Mouse (Mus musculus): ENCODE results near the gene Ephx3. TPM values are rescaled to one million over a fixed set of nuclear protein-coding genes. Genes with fewer than 3 reads are reported as not detected.

Gene Ephx3
- polyA plus RNA-seq, 2 experiments = 0.08 TPM; not detected in 1

DNA sequence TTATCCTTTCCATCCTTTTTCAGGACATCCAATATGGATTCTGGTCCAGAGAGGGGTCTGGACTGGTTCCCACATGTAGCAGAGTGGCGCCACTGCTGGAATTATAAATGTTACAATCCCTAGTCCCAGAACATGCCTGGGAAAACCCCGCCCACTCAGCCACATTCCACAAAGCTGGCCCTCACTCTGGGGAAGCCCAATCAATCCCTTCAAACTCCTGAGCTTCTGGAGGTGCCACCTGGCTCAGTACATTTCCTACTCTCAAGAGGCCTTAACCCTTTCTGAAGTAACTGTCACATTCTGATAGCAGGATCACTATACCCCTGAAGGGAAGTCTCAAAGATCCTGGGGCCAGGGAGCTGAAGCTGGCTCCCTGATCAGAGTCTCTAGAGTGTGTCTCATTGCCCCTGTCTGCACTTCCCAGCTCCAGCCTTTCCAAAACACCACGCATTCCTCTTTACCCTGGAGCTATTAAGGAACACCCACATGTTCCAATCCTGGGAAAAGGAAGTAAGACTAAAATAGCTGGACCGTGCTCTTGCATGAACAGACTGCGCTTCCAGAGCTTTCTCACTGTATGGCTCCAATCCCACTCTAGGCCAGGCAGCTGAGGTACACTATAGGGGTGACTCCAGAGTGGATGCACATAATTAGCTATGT lies 18.4 kb upstream of the Ephx3 start:
- WGBS (ENCODE audit: insufficient replicate concordance) = 85% methylated on average over 5 of the region's 5 CpGs
- no peak overlapping the region for H3K4me2 ChIP-seq (ENCODE audit: low read depth)
- no peaks in the 10 kb centered on the region for H3K4me1 ChIP-seq (replicated peaks; ENCODE audit: control insufficient read depth in 2 of 2, insufficient read depth in 2 of 2, low read length in 1 of 2)
- H3K27me3 ChIP-seq (ENCODE audit: control insufficient read depth, insufficient read depth, low read length) = no peaks in the 10 kb centered on the region
- no peaks in the 10 kb centered on the region for H3K9me3 ChIP-seq (ENCODE audit: control insufficient read depth, low read length)
- ATAC-seq (ENCODE audit: insufficient read depth) (no peak), DNase-seq (ENCODE audit: low read depth in 3 of 3, low spot score in 3 of 3) (no peak)
- H3K36me3 ChIP-seq (replicated peaks; ENCODE audit: control insufficient read depth, insufficient read depth, low read depth) = peaks cover 83% of the 10 kb centered on the region
- no peak overlapping the region for H3K4me3 ChIP-seq (ENCODE audit: insufficient read depth in 1 of 2, low read depth in 2 of 2, low read length in 2 of 2)
- no peak for TF ChIP-seq CTCF (IDR thresholded peaks at IDR 0.05; ENCODE audit: low read depth)
- TF ChIP-seq EP300 (IDR thresholded peaks at IDR 0.05; ENCODE audit: low read depth) = no peak
- H3K9ac ChIP-seq (replicated peaks) = no peak overlapping the region
- no peak overlapping the region for H3K27ac ChIP-seq

DNA sequence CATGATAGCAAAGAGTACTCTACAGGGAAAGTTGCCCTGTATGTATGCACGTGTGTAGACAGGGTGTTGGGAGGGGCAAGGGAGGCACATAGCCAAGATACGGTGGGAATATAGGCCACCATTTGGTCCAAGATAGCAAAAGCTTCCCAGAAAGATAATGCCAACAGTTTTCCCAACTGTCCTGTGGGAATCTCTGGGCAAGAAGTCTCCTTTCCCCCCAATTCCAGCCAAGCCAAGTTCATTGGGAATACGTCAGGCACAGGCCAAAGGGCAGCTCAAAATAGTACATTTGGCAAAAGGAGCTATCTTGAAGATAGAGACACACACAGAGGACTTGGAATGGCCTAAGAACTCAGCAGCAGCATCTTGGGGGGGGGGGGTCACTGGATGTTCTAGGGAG lies 16.0 kb upstream of the Ephx3 start:
- Histone ChIP-seq H3K4me2 (ENCODE audit: low read depth) (no peak overlapping the region), H3K9ac (replicated peaks) (no peak overlapping the region), H3K27ac (no peak overlapping the region), H3K27me3 (ENCODE audit: control insufficient read depth, insufficient read depth, low read length) (no peaks in the 10 kb centered on the region), H3K4me3 (ENCODE audit: insufficient read depth in 1 of 2, low read depth in 2 of 2, low read length in 2 of 2) (no peak overlapping the region), H3K36me3 (replicated peaks; ENCODE audit: control insufficient read depth, insufficient read depth, low read depth) (peaks cover 86% of the 10 kb centered on the region), H3K4me1 (replicated peaks; ENCODE audit: control insufficient read depth in 2 of 2, insufficient read depth in 2 of 2, low read length in 1 of 2) (no peaks in the 10 kb centered on the region), H3K9me3 (ENCODE audit: control insufficient read depth, low read length) (no peaks in the 10 kb centered on the region)
- TF ChIP-seq EP300 (IDR thresholded peaks at IDR 0.05; ENCODE audit: low read depth) (no peak), CTCF (IDR thresholded peaks at IDR 0.05; ENCODE audit: low read depth) (no peak)
- no peak for ATAC-seq (ENCODE audit: insufficient read depth)
- DNase-seq (ENCODE audit: low read depth in 3 of 3, low spot score in 3 of 3) = no peak
- 87% methylated on average over 3 of the region's 3 CpGs for WGBS (ENCODE audit: insufficient replicate concordance)

DNA sequence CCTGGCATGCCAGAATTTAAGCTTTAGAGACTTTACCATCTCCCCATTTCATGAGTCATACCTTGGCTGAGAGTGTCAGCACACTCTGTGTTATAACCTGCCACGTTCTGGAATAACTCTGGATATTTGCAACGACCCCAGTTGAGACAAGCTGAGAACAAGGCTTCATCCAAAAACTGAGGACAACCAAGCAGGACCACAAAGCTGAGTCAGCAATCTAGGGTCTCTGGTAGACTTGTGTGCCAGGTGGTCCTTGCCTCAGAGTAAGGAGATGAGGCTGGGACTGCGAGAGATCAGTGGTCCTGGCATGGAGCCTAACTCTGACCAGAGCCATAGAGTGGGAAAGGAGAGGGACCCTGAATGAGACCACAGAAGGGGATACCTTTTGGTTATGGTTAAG lies 13.6 kb upstream of the Ephx3 start:
- no peak for TF ChIP-seq EP300 (IDR thresholded peaks at IDR 0.05; ENCODE audit: low read depth)
- TF ChIP-seq CTCF (IDR thresholded peaks at IDR 0.05; ENCODE audit: low read depth) = no peak
- ATAC-seq (ENCODE audit: insufficient read depth) = no peak
- Histone ChIP-seq H3K27me3 (ENCODE audit: control insufficient read depth, insufficient read depth, low read length) (no peaks in the 10 kb centered on the region), H3K4me2 (ENCODE audit: low read depth) (no peak overlapping the region), H3K36me3 (replicated peaks; ENCODE audit: control insufficient read depth, insufficient read depth, low read depth) (peaks cover 86% of the 10 kb centered on the region), H3K4me1 (replicated peaks; ENCODE audit: control insufficient read depth in 2 of 2, insufficient read depth in 2 of 2, low read length in 1 of 2) (no peaks in the 10 kb centered on the region), H3K9me3 (ENCODE audit: control insufficient read depth, low read length) (no peaks in the 10 kb centered on the region), H3K9ac (replicated peaks) (no peak overlapping the region), H3K4me3 (ENCODE audit: insufficient read depth in 1 of 2, low read depth in 2 of 2, low read length in 2 of 2) (no peak overlapping the region), H3K27ac (no peak overlapping the region)
- no peak for DNase-seq (ENCODE audit: low read depth in 3 of 3, low spot score in 3 of 3)
- 76% methylated on average over 3 of the region's 3 CpGs for WGBS (ENCODE audit: insufficient replicate concordance)

DNA sequence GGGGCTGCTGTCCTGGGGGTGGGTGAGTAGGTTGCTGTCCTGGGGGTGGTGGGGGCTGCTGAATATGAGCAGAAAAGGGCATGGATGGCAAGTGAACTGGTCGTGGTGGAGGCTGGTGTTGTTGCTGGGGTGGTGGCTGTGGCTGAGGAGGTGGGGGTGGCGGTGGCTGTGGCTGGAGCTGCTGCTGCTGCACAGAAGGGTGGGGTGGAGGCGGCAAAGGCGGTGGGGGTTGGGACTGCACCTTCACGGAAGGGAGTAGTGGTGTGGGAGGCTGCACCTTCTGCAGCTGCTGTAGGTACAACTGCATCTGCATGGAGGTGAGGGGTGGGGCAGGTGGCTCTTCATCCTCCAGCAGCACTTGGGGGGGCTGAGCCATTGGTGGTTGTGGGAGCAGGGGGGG lies 11.7 kb upstream of the Ephx3 start:
- 72% methylated on average over 5 of the region's 5 CpGs for WGBS (ENCODE audit: insufficient replicate concordance)
- no peak for DNase-seq (ENCODE audit: low read depth in 3 of 3, low spot score in 3 of 3)
- Histone ChIP-seq H3K4me2 (ENCODE audit: low read depth) (no peak overlapping the region), H3K9me3 (ENCODE audit: control insufficient read depth, low read length) (no peaks in the 10 kb centered on the region), H3K4me3 (ENCODE audit: insufficient read depth in 1 of 2, low read depth in 2 of 2, low read length in 2 of 2) (no peak overlapping the region), H3K9ac (replicated peaks) (no peak overlapping the region), H3K36me3 (replicated peaks; ENCODE audit: control insufficient read depth, insufficient read depth, low read depth) (peaks cover 88% of the 10 kb centered on the region), H3K4me1 (replicated peaks; ENCODE audit: control insufficient read depth in 2 of 2, insufficient read depth in 2 of 2, low read length in 1 of 2) (no peaks in the 10 kb centered on the region), H3K27ac (no peak overlapping the region), H3K27me3 (ENCODE audit: control insufficient read depth, insufficient read depth, low read length) (no peaks in the 10 kb centered on the region)
- TF ChIP-seq CTCF (IDR thresholded peaks at IDR 0.05; ENCODE audit: low read depth) (no peak), EP300 (IDR thresholded peaks at IDR 0.05; ENCODE audit: low read depth) (no peak)
- no peak for ATAC-seq (ENCODE audit: insufficient read depth)

DNA sequence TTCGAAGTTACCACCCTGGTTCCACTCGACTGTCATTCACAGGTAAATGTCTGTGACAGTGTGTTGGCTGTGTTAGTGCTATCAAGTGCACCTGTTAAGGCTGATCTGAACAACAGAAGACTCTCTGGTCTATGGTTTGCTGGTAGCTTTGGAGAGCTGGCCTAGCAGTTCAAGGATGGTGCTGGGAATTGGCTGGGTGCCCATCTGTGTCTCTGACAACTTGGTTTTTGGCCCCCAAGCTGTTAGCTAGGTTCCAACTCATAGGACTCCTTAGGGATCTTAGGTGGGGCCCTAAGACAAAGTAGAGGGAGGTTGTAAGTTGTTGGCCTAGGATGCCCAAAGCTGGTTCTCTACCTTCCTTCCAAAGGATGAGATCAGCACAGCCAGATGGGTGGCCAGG lies 10.4 kb upstream of the Ephx3 start:
- Histone ChIP-seq H3K9me3 (ENCODE audit: control insufficient read depth, low read length) (no peaks in the 10 kb centered on the region), H3K9ac (replicated peaks) (no peak overlapping the region), H3K27me3 (ENCODE audit: control insufficient read depth, insufficient read depth, low read length) (no peaks in the 10 kb centered on the region), H3K36me3 (replicated peaks; ENCODE audit: control insufficient read depth, insufficient read depth, low read depth) (peaks cover 78% of the 10 kb centered on the region), H3K4me2 (ENCODE audit: low read depth) (no peak overlapping the region), H3K27ac (no peak overlapping the region), H3K4me3 (ENCODE audit: insufficient read depth in 1 of 2, low read depth in 2 of 2, low read length in 2 of 2) (no peak overlapping the region), H3K4me1 (replicated peaks; ENCODE audit: control insufficient read depth in 2 of 2, insufficient read depth in 2 of 2, low read length in 1 of 2) (no peaks in the 10 kb centered on the region; a peak in 1 of 4 replicates)
- DNase-seq (ENCODE audit: low read depth in 3 of 3, low spot score in 3 of 3) = no peak
- ATAC-seq (ENCODE audit: insufficient read depth) = no peak
- WGBS (ENCODE audit: insufficient replicate concordance) = 75% methylated on average over 2 of the region's 2 CpGs
- TF ChIP-seq EP300 (IDR thresholded peaks at IDR 0.05; ENCODE audit: low read depth) (no peak), CTCF (IDR thresholded peaks at IDR 0.05; ENCODE audit: low read depth) (no peak)
